Mouse (Mus musculus): ENCODE results near the gene Zfp292. TPM values are rescaled to one million over a fixed set of nuclear protein-coding genes. Genes with fewer than 3 reads are reported as not detected.
"Not testable (repeated sequence)": the region's sequence is repeated elsewhere in the genome, so short reads cannot be mapped to it uniquely, and the experiment has no call there.

The Zfp292 gene
- polyA plus RNA-seq, 1 experiment from 2014 or later, result 52.8 TPM

DNA sequence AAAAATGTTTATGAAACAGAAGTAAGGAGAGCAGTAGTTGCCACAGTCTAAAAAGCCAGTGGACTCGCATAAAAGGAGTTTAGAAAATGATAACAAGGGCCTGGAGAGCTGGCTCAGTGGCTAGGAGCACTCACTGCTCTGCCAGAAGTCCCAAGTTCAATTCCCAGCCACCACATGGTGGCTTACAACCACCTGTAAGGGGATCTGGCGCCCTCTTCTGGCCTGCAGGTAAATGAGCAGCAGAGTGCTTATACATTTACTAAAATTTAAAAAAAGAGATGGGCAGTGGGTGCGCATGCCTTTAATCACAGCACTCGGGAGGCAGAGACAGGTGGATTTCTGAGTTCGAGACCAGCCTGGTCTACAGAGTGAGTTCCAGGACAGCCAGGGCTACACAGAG, 22.6 kb upstream of the Zfp292 start:
- DNase-seq, result no peak
- Histone ChIP-seq H3K4me2 (ENCODE audit: low read length) (no peak overlapping the region), H3K9ac (replicated peaks; ENCODE audit: low read length) (no peak overlapping the region), H3K4me1 (ENCODE audit: control insufficient read depth, insufficient read depth, low read length) (no peaks in the 10 kb centered on the region), H3K36me3 (ENCODE audit: control insufficient read depth, insufficient read depth, low read length) (no peaks in the 10 kb centered on the region), H3K27me3 (ENCODE audit: control insufficient read depth, insufficient read depth, low read length) (no peaks in the 10 kb centered on the region), H3K9me3 (ENCODE audit: control insufficient read depth, low read length) (no peaks in the 10 kb centered on the region), H3K27ac (replicated peaks; ENCODE audit: low read depth, low read length) (no peak overlapping the region), H3K4me3 (replicated peaks; ENCODE audit: low read depth, low read length) (no peak overlapping the region)
- ATAC-seq (ENCODE audit: low FRiP score, low TSS enrichment), result no peak
- 69% methylated on average over 5 of the region's 5 CpGs for WGBS

DNA sequence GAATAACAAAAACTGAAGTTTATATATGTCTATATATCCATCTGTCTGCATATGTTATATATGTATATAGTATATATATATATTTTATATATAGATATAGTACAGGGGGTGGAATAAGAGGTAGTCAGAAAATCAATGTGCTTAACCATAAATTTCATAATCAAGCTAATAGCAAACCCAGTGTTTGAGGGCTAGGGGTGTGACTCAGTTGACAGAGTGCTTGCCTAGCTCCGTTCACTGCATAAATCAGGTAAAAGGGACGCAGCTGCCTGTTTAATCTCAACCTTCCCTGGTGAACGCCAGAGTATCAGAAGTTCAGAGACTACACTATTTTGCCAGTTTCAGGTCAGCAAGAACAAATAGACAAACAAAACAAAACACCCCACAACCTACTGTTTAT, 18.8 kb upstream of the Zfp292 start:
- WGBS, result 90% methylated on average over 3 of the region's 3 CpGs
- not testable (repeated sequence) for DNase-seq

DNA sequence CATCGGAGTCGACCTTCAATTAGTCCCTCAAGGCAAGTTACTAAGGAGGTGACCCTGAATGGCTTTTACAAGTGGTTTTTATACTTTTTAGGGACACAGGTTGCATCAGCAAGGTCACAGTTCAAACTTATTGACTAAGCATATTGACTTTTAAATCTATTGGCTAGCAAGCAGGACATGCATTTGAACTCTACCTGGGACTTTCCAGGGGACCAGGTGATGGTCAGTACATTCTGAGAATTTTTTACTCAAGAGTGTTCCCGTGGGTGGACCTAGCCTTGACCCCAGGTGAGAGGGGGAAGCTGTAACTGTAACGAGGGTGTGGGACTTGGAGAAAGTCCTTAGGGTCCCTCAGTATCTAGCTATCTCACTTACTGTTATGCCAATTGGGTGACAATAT, 18.4 kb upstream of the Zfp292 start:
- WGBS, result 82% methylated on average over 4 of the region's 4 CpGs
- Histone ChIP-seq H3K9ac (replicated peaks; ENCODE audit: low read length) (no peak overlapping the region), H3K9me3 (ENCODE audit: control insufficient read depth, low read length) (no peaks in the 10 kb centered on the region)

More for the DNA sequence above, 18.8 kb upstream of the Zfp292 start:
- H3K4me2 ChIP-seq (ENCODE audit: low read length); H3K27ac ChIP-seq (replicated peaks; ENCODE audit: low read depth, low read length); H3K27me3 ChIP-seq (ENCODE audit: control insufficient read depth, insufficient read depth, low read length); H3K4me3 ChIP-seq (replicated peaks; ENCODE audit: low read depth, low read length); H3K9me3 ChIP-seq (ENCODE audit: control insufficient read depth, low read length); H3K4me1 ChIP-seq (ENCODE audit: control insufficient read depth, insufficient read depth, low read length); H3K9ac ChIP-seq (replicated peaks; ENCODE audit: low read length); ATAC-seq (ENCODE audit: low FRiP score, low TSS enrichment); H3K36me3 ChIP-seq (ENCODE audit: control insufficient read depth, insufficient read depth, low read length): not testable (repeated sequence)

DNA sequence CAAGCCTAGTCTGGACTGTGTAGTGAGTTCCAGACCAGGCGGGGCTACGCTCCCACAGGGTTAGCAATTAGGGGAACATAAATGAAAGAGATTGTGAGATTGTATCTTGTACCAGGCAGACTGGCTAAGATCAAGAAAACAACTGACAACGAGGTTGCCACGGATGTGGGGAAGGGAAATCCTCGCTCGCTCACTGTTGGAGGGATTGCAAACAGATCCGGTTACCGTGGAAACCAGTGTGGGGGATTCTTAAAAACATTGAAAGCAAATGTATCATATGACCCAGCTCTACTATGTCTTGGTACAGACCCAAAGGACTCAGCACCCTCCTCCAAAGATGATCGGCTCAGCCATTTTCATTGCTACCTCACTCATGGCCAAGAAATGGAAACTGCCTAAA, 17.4 kb upstream of the Zfp292 start:
- H3K36me3 ChIP-seq (ENCODE audit: control insufficient read depth, insufficient read depth, low read length), result no peaks in the 10 kb centered on the region
- H3K27me3 ChIP-seq (ENCODE audit: control insufficient read depth, insufficient read depth, low read length), result no peaks in the 10 kb centered on the region
- no peak overlapping the region for H3K4me3 ChIP-seq (replicated peaks; ENCODE audit: low read depth, low read length)
- DNase-seq (peak; percentile 65), ATAC-seq (ENCODE audit: low FRiP score, low TSS enrichment) (no peak)
- no peaks in the 10 kb centered on the region for H3K9me3 ChIP-seq (ENCODE audit: control insufficient read depth, low read length)
- H3K4me2 ChIP-seq (ENCODE audit: low read length), result no peak overlapping the region
- no peak overlapping the region for H3K27ac ChIP-seq (replicated peaks; ENCODE audit: low read depth, low read length)
- H3K4me1 ChIP-seq (ENCODE audit: control insufficient read depth, insufficient read depth, low read length), result no peaks in the 10 kb centered on the region
- WGBS, result 48% methylated on average over 9 of the region's 9 CpGs
- H3K9ac ChIP-seq (replicated peaks; ENCODE audit: low read length), result no peak overlapping the region

More for the DNA sequence above, 18.4 kb upstream of the Zfp292 start:
- Histone ChIP-seq H3K4me1 (ENCODE audit: control insufficient read depth, insufficient read depth, low read length) (no peaks in the 10 kb centered on the region), H3K4me3 (replicated peaks; ENCODE audit: low read depth, low read length) (no peak overlapping the region), H3K4me2 (ENCODE audit: low read length) (no peak overlapping the region), H3K36me3 (ENCODE audit: control insufficient read depth, insufficient read depth, low read length) (no peaks in the 10 kb centered on the region), H3K27ac (replicated peaks; ENCODE audit: low read depth, low read length) (no peak overlapping the region), H3K27me3 (ENCODE audit: control insufficient read depth, insufficient read depth, low read length) (no peaks in the 10 kb centered on the region)
- DNase-seq, result no peak
- no peak for ATAC-seq (ENCODE audit: low FRiP score, low TSS enrichment)

DNA sequence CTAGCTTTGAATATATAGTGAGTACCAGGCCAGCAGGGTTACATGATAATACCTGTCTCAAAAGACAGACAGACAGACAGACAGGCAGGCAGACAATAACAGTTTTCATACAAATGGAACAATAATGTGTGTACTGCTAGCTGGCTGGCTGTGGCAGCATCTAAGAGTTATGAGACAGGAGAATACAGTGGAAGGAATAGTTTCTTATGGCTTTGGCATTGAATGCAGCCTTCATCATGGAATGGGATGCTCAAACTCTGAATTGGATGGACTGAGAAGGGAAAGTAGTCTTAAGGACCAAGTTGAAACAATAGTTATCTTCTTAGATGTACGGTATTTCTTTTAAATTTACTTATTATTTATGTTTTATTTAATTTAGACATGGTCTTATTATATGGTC, 16.6 kb upstream of the Zfp292 start:
- Histone ChIP-seq H3K9me3 (ENCODE audit: control insufficient read depth, low read length) (no peaks in the 10 kb centered on the region), H3K9ac (replicated peaks; ENCODE audit: low read length) (no peak overlapping the region), H3K4me1 (ENCODE audit: control insufficient read depth, insufficient read depth, low read length) (no peaks in the 10 kb centered on the region), H3K4me2 (ENCODE audit: low read length) (no peak overlapping the region), H3K27me3 (ENCODE audit: control insufficient read depth, insufficient read depth, low read length) (no peaks in the 10 kb centered on the region), H3K36me3 (ENCODE audit: control insufficient read depth, insufficient read depth, low read length) (no peaks in the 10 kb centered on the region), H3K4me3 (replicated peaks; ENCODE audit: low read depth, low read length) (no peak overlapping the region), H3K27ac (replicated peaks; ENCODE audit: low read depth, low read length) (no peak overlapping the region)
- no peak for DNase-seq
- WGBS, result 91% methylated on average over 1 of the region's 1 CpGs
- ATAC-seq (ENCODE audit: low FRiP score, low TSS enrichment), result no peak

DNA sequence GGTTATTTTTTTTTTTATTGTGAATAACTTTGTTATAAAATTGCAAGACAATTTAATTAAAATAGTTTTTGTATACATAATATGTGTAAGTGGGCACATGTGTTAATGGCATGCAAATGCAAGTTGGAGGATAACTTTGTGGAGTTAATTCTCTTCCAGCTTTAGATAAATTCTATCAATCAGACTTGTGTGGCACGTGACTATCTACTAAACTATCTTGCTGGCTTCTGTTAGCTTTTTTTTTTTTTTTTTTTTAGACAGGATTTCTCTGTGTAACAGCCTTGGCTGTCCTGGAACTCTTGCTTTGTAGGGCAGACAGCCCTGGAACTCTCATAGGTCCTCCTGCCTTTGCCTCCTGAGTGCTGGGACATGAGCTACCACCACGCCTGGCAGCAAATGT, 15.7 kb upstream of the Zfp292 start:
- Histone ChIP-seq H3K27me3 (ENCODE audit: control insufficient read depth, insufficient read depth, low read length) (no peaks in the 10 kb centered on the region), H3K27ac (replicated peaks; ENCODE audit: low read depth, low read length) (no peak overlapping the region), H3K4me3 (replicated peaks; ENCODE audit: low read depth, low read length) (no peak overlapping the region), H3K9ac (replicated peaks; ENCODE audit: low read length) (no peak overlapping the region), H3K36me3 (ENCODE audit: control insufficient read depth, insufficient read depth, low read length) (no peaks in the 10 kb centered on the region), H3K9me3 (ENCODE audit: control insufficient read depth, low read length) (no peaks in the 10 kb centered on the region), H3K4me2 (ENCODE audit: low read length) (no peak overlapping the region), H3K4me1 (ENCODE audit: control insufficient read depth, insufficient read depth, low read length) (no peaks in the 10 kb centered on the region)
- ATAC-seq (ENCODE audit: low FRiP score, low TSS enrichment) (no peak), DNase-seq (no peak)
- whole genome bisulfite sequencing, result 76% methylated on average over 2 of the region's 2 CpGs

DNA sequence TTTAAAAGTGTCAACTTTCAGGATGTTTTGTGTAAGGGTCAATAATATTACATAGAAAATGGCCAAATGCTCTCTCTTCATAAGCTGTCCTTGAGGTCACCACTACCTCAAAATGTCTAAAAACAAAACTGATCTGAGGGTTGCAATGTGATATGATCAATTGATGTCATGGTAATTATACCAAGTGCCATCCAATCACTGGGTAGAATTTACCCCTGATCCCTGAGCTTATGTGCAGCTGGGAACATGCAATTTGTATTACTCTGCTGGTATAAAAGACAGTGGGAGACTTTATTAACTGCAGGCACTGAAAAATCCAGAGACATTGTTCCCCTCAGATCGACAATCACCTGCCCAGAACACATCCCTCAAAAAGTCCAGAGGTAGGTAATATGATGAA, 10.7 kb upstream of the Zfp292 start, which contains the start of gene Cga:
TSS of gene Cga (plus strand) at position 301 of the 400 bp plus-strand sequence.
- Histone ChIP-seq H3K4me1 (ENCODE audit: control insufficient read depth, insufficient read depth, low read length) (no peaks in the 10 kb centered on the region), H3K36me3 (ENCODE audit: control insufficient read depth, insufficient read depth, low read length) (no peaks in the 10 kb centered on the region), H3K27me3 (ENCODE audit: control insufficient read depth, insufficient read depth, low read length) (0 out of 2 replicates have a peak, but pooled peaks cover 5% of the 10 kb centered on the region), H3K4me3 (replicated peaks; ENCODE audit: low read depth, low read length) (no peak within 1 kb of the TSS), H3K27ac (replicated peaks; ENCODE audit: low read depth, low read length) (no peak within 1 kb of the TSS), H3K9ac (replicated peaks; ENCODE audit: low read length) (no peak within 1 kb of the TSS), H3K9me3 (ENCODE audit: control insufficient read depth, low read length) (no peaks in the 10 kb centered on the region), H3K4me2 (ENCODE audit: low read length) (no peak within 1 kb of the TSS)
- no peak for DNase-seq
- WGBS, result 79% methylated on average over 1 of the region's 1 CpGs
- no peak for ATAC-seq (ENCODE audit: low FRiP score, low TSS enrichment)

DNA sequence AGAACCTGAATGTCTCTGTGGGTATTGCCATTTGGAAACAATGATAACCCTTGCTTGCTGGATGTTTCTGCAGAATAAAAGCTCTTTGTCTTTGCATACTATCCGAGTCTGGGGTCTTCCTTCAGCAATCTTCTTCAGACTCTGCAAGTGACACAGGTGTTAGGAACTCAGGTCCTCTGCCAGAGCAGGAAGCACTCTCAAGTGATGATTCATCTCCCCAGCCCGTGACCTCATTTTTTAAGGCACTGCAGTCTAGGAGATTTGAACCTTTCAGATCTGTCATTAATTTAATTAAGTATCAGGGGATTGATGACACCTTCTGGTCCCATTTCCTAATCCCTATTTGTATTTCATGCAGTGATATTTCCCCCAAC, 7.0 kb upstream of the Zfp292 start:
- Histone ChIP-seq H3K4me2 (ENCODE audit: low read length) (no peak overlapping the region), H3K27me3 (ENCODE audit: control insufficient read depth, insufficient read depth, low read length) (0 out of 2 replicates have a peak, but pooled peaks cover 5% of the 10 kb centered on the region), H3K4me3 (replicated peaks; ENCODE audit: low read depth, low read length) (no peak overlapping the region), H3K36me3 (ENCODE audit: control insufficient read depth, insufficient read depth, low read length) (no peaks in the 10 kb centered on the region), H3K4me1 (ENCODE audit: control insufficient read depth, insufficient read depth, low read length) (peaks cover 8% of the 10 kb centered on the region), H3K9ac (replicated peaks; ENCODE audit: low read length) (no peak overlapping the region), H3K9me3 (ENCODE audit: control insufficient read depth, low read length) (no peaks in the 10 kb centered on the region), H3K27ac (replicated peaks; ENCODE audit: low read depth, low read length) (no peak overlapping the region)
- DNase-seq (no peak), ATAC-seq (ENCODE audit: low FRiP score, low TSS enrichment) (no peak)
- WGBS, result 26% methylated on average over 2 of the region's 2 CpGs

DNA sequence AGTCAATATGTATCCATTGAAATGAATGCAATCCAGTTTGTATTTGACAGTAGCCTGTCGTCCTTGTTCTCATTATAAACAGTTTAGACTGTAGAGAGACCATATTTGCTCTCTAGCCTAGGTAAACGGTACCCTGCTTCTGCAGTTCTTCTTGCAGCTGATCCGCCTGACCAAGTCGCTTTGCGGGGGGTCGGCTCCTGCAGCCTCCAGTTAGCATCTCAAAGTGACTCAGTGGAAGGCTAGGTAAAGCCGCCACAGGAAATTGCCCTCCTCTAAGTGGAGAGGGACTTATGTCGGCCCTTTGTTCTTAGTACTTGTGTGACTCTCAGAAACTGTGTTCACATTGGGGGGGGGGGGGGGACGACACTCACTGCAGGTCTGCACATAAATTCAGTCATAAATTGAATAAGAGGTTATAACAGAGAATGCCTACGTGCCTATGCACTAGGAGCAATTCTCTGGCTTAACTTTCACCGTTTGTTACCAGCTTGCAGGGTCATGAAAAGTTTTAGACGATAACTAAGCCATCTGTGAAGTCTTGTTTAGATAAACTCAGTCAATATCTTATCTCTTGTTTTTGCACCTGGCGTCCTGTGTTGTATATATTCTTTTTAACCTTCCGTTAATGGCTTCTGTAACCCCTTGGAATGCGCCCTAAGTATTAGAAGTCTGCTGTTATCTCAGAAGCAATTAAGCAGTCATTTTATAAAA, 6.5 kb upstream of the Zfp292 start:
- 9% methylated on average over 15 of the region's 15 CpGs for WGBS
- Histone ChIP-seq H3K36me3 (ENCODE audit: control insufficient read depth, insufficient read depth, low read length) (no peaks in the 10 kb centered on the region), H3K27me3 (ENCODE audit: control insufficient read depth, insufficient read depth, low read length) (0 out of 2 replicates have a peak, but pooled peaks cover 5% of the 10 kb centered on the region)

More for the DNA sequence above, 6.5 kb upstream of the Zfp292 start:
- no peak overlapping the region for H3K27ac ChIP-seq (replicated peaks; ENCODE audit: low read depth, low read length)
- no peaks in the 10 kb centered on the region for H3K9me3 ChIP-seq (ENCODE audit: control insufficient read depth, low read length)
- peaks cover 8% of the 10 kb centered on the region for H3K4me1 ChIP-seq (ENCODE audit: control insufficient read depth, insufficient read depth, low read length)
- no peak overlapping the region for H3K4me3 ChIP-seq (replicated peaks; ENCODE audit: low read depth, low read length)
- H3K9ac ChIP-seq (replicated peaks; ENCODE audit: low read length), result no peak overlapping the region
- DNase-seq, result no peak
- ATAC-seq (ENCODE audit: low FRiP score, low TSS enrichment), result no peak
- no peak overlapping the region for H3K4me2 ChIP-seq (ENCODE audit: low read length)

All from midbrain, embryonic 14.5 days (tissue).